ENCODE assay signal across 15 mouse cellular contexts in genomic region chr2:157530056-157530955, GRCm38 (mm10). TPM values are rescaled to one million over a fixed set of nuclear protein-coding genes. Genes with fewer than 3 reads are reported as not detected.
DNase-seq lines count a peak whose midpoint lies in the region; ATAC-seq and TF ChIP-seq lines count a peak whose summit lies in the region.
"Had no signal": no experiment of that assay in that cellular context is flagged by ENCODE, and none has a peak within 500 bp of the region (broad histone marks: within the 10 kb centered on the region; RNA-seq: fewer than 3 reads in every experiment).

No protein-coding gene starts in this region.

- H3K4me3 ChIP-seq in midbrain, embryonic 10.5 days: no peak overlapping the region
- H3K4me3 ChIP-seq in midbrain, embryonic 11.5 days (ENCODE audit: low read depth, low read length): no peak overlapping the region
- no peak overlapping the region for H3K4me3 ChIP-seq in forebrain, embryonic 14.5 days (ENCODE audit: low read depth, low read length)
- H3K4me3 ChIP-seq in hindbrain, postnatal 0 days (ENCODE audit: low read length): no peak overlapping the region
- H3K4me3 ChIP-seq: limb, embryonic 12.5 days had no signal

- H3K27me3 ChIP-seq in midbrain, embryonic 10.5 days (ENCODE audit: low read depth, poor library complexity, severe bottlenecking): peaks cover 77% of the 10 kb centered on the region
- H3K27me3 ChIP-seq in midbrain, embryonic 11.5 days (ENCODE audit: control insufficient read depth, insufficient read depth, low read length): peaks cover 11% of the 10 kb centered on the region; the same call in 1 of the 2 replicates
- H3K27me3 ChIP-seq in forebrain, embryonic 14.5 days (replicated peaks; ENCODE audit: control insufficient read depth, insufficient read depth, low read length): no peaks in the 10 kb centered on the region
- no peaks in the 10 kb centered on the region for H3K27me3 ChIP-seq in hindbrain, postnatal 0 days (ENCODE audit: insufficient read depth, low read length)
- H3K27me3 ChIP-seq: limb, embryonic 12.5 days had no signal

- no peak overlapping the region for H3K4me2 ChIP-seq in midbrain, embryonic 11.5 days
- H3K4me2 ChIP-seq in forebrain, embryonic 14.5 days (ENCODE audit: low read length): no peak overlapping the region
- no peak overlapping the region for H3K4me2 ChIP-seq in hindbrain, postnatal 0 days (ENCODE audit: low read depth, low read length)
- H3K4me2 ChIP-seq: heart, embryonic 11.5 days; limb, embryonic 12.5 days had no signal

- no peak for TF ChIP-seq CTCF in hindbrain, postnatal 0 days (IDR thresholded peaks at IDR 0.05; ENCODE audit: low read depth)

- H3K36me3 ChIP-seq in midbrain, embryonic 10.5 days: no peaks in the 10 kb centered on the region
- no peaks in the 10 kb centered on the region for H3K36me3 ChIP-seq in midbrain, embryonic 11.5 days (ENCODE audit: control insufficient read depth, insufficient read depth, low read length)
- H3K36me3 ChIP-seq in forebrain, embryonic 14.5 days (ENCODE audit: control insufficient read depth, insufficient read depth, low read length): no peaks in the 10 kb centered on the region
- no peaks in the 10 kb centered on the region for H3K36me3 ChIP-seq in hindbrain, postnatal 0 days (ENCODE audit: insufficient read depth, low read length)
- H3K36me3 ChIP-seq: limb, embryonic 12.5 days had no signal

- H3K9me3 ChIP-seq in midbrain, embryonic 10.5 days (replicated peaks): no peaks in the 10 kb centered on the region
- no peaks in the 10 kb centered on the region for H3K9me3 ChIP-seq in midbrain, embryonic 11.5 days (ENCODE audit: control insufficient read depth, low read length)
- no peaks in the 10 kb centered on the region for H3K9me3 ChIP-seq in forebrain, embryonic 14.5 days (replicated peaks; ENCODE audit: control insufficient read depth, low read length)
- no peaks in the 10 kb centered on the region for H3K9me3 ChIP-seq in hindbrain, postnatal 0 days (ENCODE audit: low read length)
- H3K9me3 ChIP-seq: limb, embryonic 12.5 days had no signal

- intact Hi-C loops in gastrocnemius, postnatal 36 days (cut with DNase I): no loop called here

- H3K4me1 ChIP-seq in midbrain, embryonic 10.5 days: peaks cover 60% of the 10 kb centered on the region
- H3K4me1 ChIP-seq in midbrain, embryonic 11.5 days (ENCODE audit: control insufficient read depth, insufficient read depth, low read length): peaks cover 14% of the 10 kb centered on the region
- H3K4me1 ChIP-seq in forebrain, embryonic 14.5 days (ENCODE audit: control insufficient read depth, insufficient read depth, low read length): peaks cover 35% of the 10 kb centered on the region
- H3K4me1 ChIP-seq in hindbrain, postnatal 0 days (ENCODE audit: insufficient read depth, low read length): peaks cover 14% of the 10 kb centered on the region; the same call in 1 of the 2 replicates

- no peak for ATAC-seq in midbrain, embryonic 11.5 days (ENCODE audit: low FRiP score)
- ATAC-seq in forebrain, embryonic 14.5 days: 0 out of 2 replicates have a peak, but pooled peaks have one; percentile 24
- no peak for ATAC-seq in hindbrain, postnatal 0 days
- ATAC-seq: lung, postnatal 0 days had no signal

- 80% methylated on average over 13 of the region's 13 CpGs for WGBS in midbrain, embryonic 10.5 days
- 77% methylated on average over 13 of the region's 13 CpGs for WGBS in midbrain, embryonic 11.5 days
- WGBS in forebrain, embryonic 14.5 days: 30% methylated on average over 13 of the region's 13 CpGs
- WGBS in hindbrain, postnatal 0 days: 37% methylated on average over 13 of the region's 13 CpGs

- peak overlapping the region; percentile 19; the same call in 1 of the 2 replicates for H3K27ac ChIP-seq in midbrain, embryonic 10.5 days (replicated peaks)
- H3K27ac ChIP-seq in midbrain, embryonic 11.5 days (ENCODE audit: low read depth, low read length): no peak overlapping the region
- H3K27ac ChIP-seq in forebrain, embryonic 14.5 days (ENCODE audit: low read depth, low read length): peak overlapping the region; percentile 71; the same call in 1 of the 2 replicates
- 0 out of 2 replicates have a peak overlapping the region, but pooled peaks have one; percentile 4 for H3K27ac ChIP-seq in hindbrain, postnatal 0 days

- no peak for DNase-seq in midbrain, embryonic 10.5 days (ENCODE audit: low spot score)
- DNase-seq in midbrain, embryonic 11.5 days (ENCODE audit: low spot score, missing footprints): no peak
- peak; percentile 77 for DNase-seq in forebrain, embryonic 14.5 days (ENCODE audit: low spot score)
- peak; percentile 70 for DNase-seq in hindbrain, postnatal 0 days (ENCODE audit: low spot score)
- DNase-seq in adipocyte (ENCODE audit: low spot score): no peak
- no peak for DNase-seq in gastrocnemius, postnatal 36 days
- no peak for DNase-seq in adrenal gland, postnatal 14 days
- DNase-seq: adrenal gland, postnatal 10 days; heart, postnatal 4 days; kidney, adult 9 months; right cerebral cortex, postnatal 14 days; thymus, postnatal 14 days had no signal

- no peak overlapping the region for H3K9ac ChIP-seq in midbrain, embryonic 11.5 days (ENCODE audit: low read length)
- no peak overlapping the region for H3K9ac ChIP-seq in forebrain, embryonic 14.5 days (ENCODE audit: low read length)
- no peak overlapping the region for H3K9ac ChIP-seq in hindbrain, postnatal 0 days (replicated peaks; ENCODE audit: low read length)
- H3K9ac ChIP-seq: limb, embryonic 12.5 days had no signal

RNA-seq across cellular contexts. Expression of gene Nnat, which starts 29.6 kb away (rescaled TPM):
- 1,354 and 2,071 TPM in 2 replicates for polyA plus RNA-seq in midbrain, embryonic 10.5 days (2016; fragmentation: Nextera tagmentation; extraction: Ambion mirVana)
- 1,391 and 1,438 TPM in 2 replicates for polyA plus RNA-seq in midbrain, embryonic 11.5 days (2014; fragmentation: Nextera tagmentation; extraction: Ambion mirVana)
- 6,589 and 7,102 TPM in 2 replicates for polyA plus RNA-seq in forebrain, embryonic 14.5 days (2014; fragmentation: Nextera tagmentation; extraction: Ambion mirVana)
- 8,203 and 10,251 TPM in 2 replicates for total RNA-seq in hindbrain, postnatal 0 days (2014; rRNA removed)
- 5,188 and 5,840 TPM in 2 replicates for polyA plus RNA-seq in hindbrain, postnatal 0 days (2015; fragmentation: Nextera tagmentation; extraction: Ambion mirVana)
- total RNA-seq in gastrocnemius, postnatal 36 days (2021): 1 to 10 TPM in 1 of 2 experiments, under 1 TPM in 1; 0.84 to 1.9 TPM
- total RNA-seq in adrenal gland, postnatal 14 days (2021): 158 TPM in 2 replicates

RNA-seq across cellular contexts. Expression of gene Blcap, which starts 40.8 kb away (rescaled TPM):
- polyA plus RNA-seq in midbrain, embryonic 10.5 days (2016; fragmentation: Nextera tagmentation; extraction: Ambion mirVana): 76.4 and 103 TPM in 2 replicates
- 110 and 117 TPM in 2 replicates for polyA plus RNA-seq in midbrain, embryonic 11.5 days (2014; fragmentation: Nextera tagmentation; extraction: Ambion mirVana)
- polyA plus RNA-seq in forebrain, embryonic 14.5 days (2014; fragmentation: Nextera tagmentation; extraction: Ambion mirVana): 240 and 254 TPM in 2 replicates
- 207 and 253 TPM in 2 replicates for total RNA-seq in hindbrain, postnatal 0 days (2014; rRNA removed)
- polyA plus RNA-seq in hindbrain, postnatal 0 days (2015; fragmentation: Nextera tagmentation; extraction: Ambion mirVana): 263 and 284 TPM in 2 replicates
- 10 to 100 TPM; 25.4 to 25.6 TPM for total RNA-seq in gastrocnemius, postnatal 36 days (2021)
- 75.2 and 77.9 TPM in 2 replicates for total RNA-seq in adrenal gland, postnatal 14 days (2021)

Comparison
In these comparisons a context has a peak if more than half of its experiments do, and no peak if none do; other contexts are left out.
1. DNase-seq: peak in forebrain, embryonic 14.5 days (single experiment) and hindbrain, postnatal 0 days (single experiment); none in midbrain, embryonic 10.5 days (single experiment), midbrain, embryonic 11.5 days (single experiment), adipocyte (single experiment), gastrocnemius, postnatal 36 days (0 of 2) and adrenal gland, postnatal 14 days (single experiment).